Mouse (Mus musculus): Measurements from ENCODE around the gene Plekha7.

- TF ChIP-seq CTCF (IDR thresholded peaks at IDR 0.05): no peak
- TF ChIP-seq EP300 (IDR thresholded peaks at IDR 0.05): no peak
Measured at GRCm38 (mm10) chr7:116189708-116190107, 118.5 kb downstream of the Plekha7 start.
